Comparison of ENCODE assay signal across 9 mouse cellular contexts in the genomic region with DNA sequence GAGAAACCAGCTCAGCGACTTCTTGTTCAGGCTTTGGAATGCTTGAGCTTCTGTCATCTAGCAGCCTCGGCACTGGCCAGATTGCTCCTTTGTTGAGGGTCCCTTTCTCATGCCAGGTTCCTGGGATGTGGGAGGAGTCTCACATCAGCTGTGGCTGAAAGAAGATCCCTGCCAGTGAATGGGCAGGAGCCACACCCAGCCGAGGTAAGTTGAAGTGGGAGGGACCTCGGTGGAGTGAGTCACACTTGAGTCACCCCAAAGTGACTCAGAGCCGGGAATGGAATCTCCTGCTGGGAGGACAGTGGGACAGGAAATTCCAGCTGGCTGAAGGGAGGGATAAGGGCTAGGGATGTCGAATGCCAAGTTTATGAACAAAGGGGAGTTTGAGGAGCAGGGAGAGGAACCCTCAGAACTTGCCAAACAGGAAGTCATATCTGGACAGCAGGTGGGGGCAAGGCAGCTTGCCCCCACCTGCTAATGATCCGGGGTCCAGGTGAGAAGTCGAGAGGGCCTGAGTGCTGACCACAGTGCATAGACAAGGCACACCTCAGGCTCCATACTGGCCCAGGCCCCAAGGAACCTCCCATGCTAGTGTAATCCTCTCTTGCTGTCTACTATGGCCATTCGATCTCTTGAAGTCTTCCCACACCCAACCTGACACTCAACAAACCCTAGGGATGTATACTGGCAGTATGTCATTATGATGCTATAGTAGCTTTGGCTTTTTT. TPM values are rescaled to one million over a fixed set of nuclear protein-coding genes. Genes with fewer than 3 reads are reported as not detected.
A peak's percentile ranks its signal among the peaks of the same experiment; 100 is the strongest.
DNase-seq lines count a peak whose midpoint lies in the region; ATAC-seq and TF ChIP-seq lines count a peak whose summit lies in the region.
"Had no signal": no experiment of that assay in that cellular context is flagged by ENCODE, and none has a peak within 500 bp of the region (broad histone marks: within the 10 kb centered on the region; RNA-seq: fewer than 3 reads in every experiment).

No protein-coding gene starts in this region.

- peak overlapping the region; percentile 24 for H3K27ac ChIP-seq in embryonic facial prominence, embryonic 14.5 days (replicated peaks; ENCODE audit: low read depth, low read length)
- no peak overlapping the region for H3K27ac ChIP-seq in liver, adult 2 months (replicated peaks; ENCODE audit: insufficient read depth, low read depth, low read length)
- peak overlapping the region; percentile 80 for H3K27ac ChIP-seq in stomach, embryonic 15.5 days
- H3K27ac ChIP-seq in thymus, adult 2 months (ENCODE audit: control insufficient read depth, insufficient read depth, low read length): no peak overlapping the region
- H3K27ac ChIP-seq: liver, embryonic 15.5 days had no signal

- no peak overlapping the region; the same call in 1 of the 2 replicates for H3K4me2 ChIP-seq in embryonic facial prominence, embryonic 14.5 days (ENCODE audit: low read depth, low read length)
- H3K4me2 ChIP-seq in stomach, embryonic 15.5 days: no peak overlapping the region
- H3K4me2 ChIP-seq: liver, embryonic 15.5 days had no signal

- intact Hi-C loops in heart, postnatal 14 days (cut with DNase I): no loop called here

- H3K9me3 ChIP-seq in embryonic facial prominence, embryonic 14.5 days (ENCODE audit: control insufficient read depth, low read length): no peaks in the 10 kb centered on the region
- no peaks in the 10 kb centered on the region for H3K9me3 ChIP-seq in stomach, embryonic 15.5 days
- H3K9me3 ChIP-seq: liver, embryonic 15.5 days had no signal

- 16% methylated on average over 9 of the region's 9 CpGs for WGBS in embryonic facial prominence, embryonic 14.5 days
- WGBS in liver, adult 2 months: 41% methylated on average over 9 of the region's 9 CpGs
- WGBS in stomach, embryonic 15.5 days: 15% methylated on average over 9 of the region's 9 CpGs
- WGBS in thymus, adult 2 months: 64% methylated on average over 9 of the region's 9 CpGs

- peaks cover 12% of the 10 kb centered on the region; the same call in 1 of the 2 replicates for H3K4me1 ChIP-seq in embryonic facial prominence, embryonic 14.5 days (ENCODE audit: control insufficient read depth, insufficient read depth, low read length)
- H3K4me1 ChIP-seq in liver, adult 2 months (ENCODE audit: control insufficient read depth, insufficient read depth, low read length): no peaks in the 10 kb centered on the region
- peaks cover 8% of the 10 kb centered on the region for H3K4me1 ChIP-seq in stomach, embryonic 15.5 days
- H3K4me1 ChIP-seq in thymus, adult 2 months (replicated peaks; ENCODE audit: control insufficient read depth, insufficient read depth, low read length): no peaks in the 10 kb centered on the region

- ATAC-seq in embryonic facial prominence, embryonic 14.5 days (ENCODE audit: low read depth): peak; percentile 87
- peak; percentile 86 for ATAC-seq in stomach, embryonic 15.5 days (ENCODE audit: insufficient read depth, low FRiP score, low read depth)

- H3K4me3 ChIP-seq in embryonic facial prominence, embryonic 14.5 days (ENCODE audit: low read depth, low read length): no peak overlapping the region
- no peak overlapping the region for H3K4me3 ChIP-seq in liver, adult 2 months (ENCODE audit: insufficient read depth, low read depth, low read length)
- H3K4me3 ChIP-seq in stomach, embryonic 15.5 days (replicated peaks): no peak overlapping the region
- no peak overlapping the region for H3K4me3 ChIP-seq in thymus, adult 2 months (ENCODE audit: control insufficient read depth, insufficient read depth, low read length)
- H3K4me3 ChIP-seq: liver, embryonic 15.5 days had no signal

- no peak overlapping the region for H3K9ac ChIP-seq in embryonic facial prominence, embryonic 14.5 days (ENCODE audit: low read depth, low read length)
- no peak overlapping the region for H3K9ac ChIP-seq in liver, adult 2 months (ENCODE audit: low read depth, low read length)
- no peak overlapping the region for H3K9ac ChIP-seq in stomach, embryonic 15.5 days
- H3K9ac ChIP-seq: liver, embryonic 15.5 days had no signal

- no peaks in the 10 kb centered on the region for H3K36me3 ChIP-seq in embryonic facial prominence, embryonic 14.5 days (ENCODE audit: control insufficient read depth, insufficient read depth, low read length)
- no peaks in the 10 kb centered on the region for H3K36me3 ChIP-seq in liver, adult 2 months (ENCODE audit: control insufficient read depth, insufficient read depth, low read length)
- H3K36me3 ChIP-seq in stomach, embryonic 15.5 days: no peaks in the 10 kb centered on the region
- no peaks in the 10 kb centered on the region for H3K36me3 ChIP-seq in thymus, adult 2 months (ENCODE audit: control insufficient read depth, insufficient read depth, low read length)
- H3K36me3 ChIP-seq: liver, embryonic 15.5 days had no signal

- TF ChIP-seq CTCF in liver, adult 2 months (IDR thresholded peaks at IDR 0.05; ENCODE audit: low read depth, low read length): no peak
- no peak for TF ChIP-seq CTCF in thymus, adult 2 months (IDR thresholded peaks at IDR 0.05; ENCODE audit: borderline replicate concordance, control insufficient read depth, extremely low read depth, insufficient read depth, low read length, poor library complexity)

- H3K27me3 ChIP-seq in embryonic facial prominence, embryonic 14.5 days (replicated peaks; ENCODE audit: control insufficient read depth, insufficient read depth, low read length): no peaks in the 10 kb centered on the region
- H3K27me3 ChIP-seq in liver, adult 2 months (ENCODE audit: control insufficient read depth, insufficient read depth, low read length): no peaks in the 10 kb centered on the region
- no peaks in the 10 kb centered on the region for H3K27me3 ChIP-seq in stomach, embryonic 15.5 days (replicated peaks)
- H3K27me3 ChIP-seq in thymus, adult 2 months (ENCODE audit: control insufficient read depth, insufficient read depth, low read length): no peaks in the 10 kb centered on the region
- H3K27me3 ChIP-seq: liver, embryonic 15.5 days had no signal

- no peak for TF ChIP-seq POLR2A in liver, adult 2 months (IDR thresholded peaks at IDR 0.05; ENCODE audit: extremely low read depth, insufficient read depth, low read length)
- TF ChIP-seq POLR2A in thymus, adult 2 months (IDR thresholded peaks at IDR 0.05; ENCODE audit: control insufficient read depth, extremely low read depth, insufficient read depth, low read length, poor library complexity): no peak

- H3K79me2 ChIP-seq in liver, adult 2 months (ENCODE audit: control insufficient read depth, insufficient read depth, low read length): no peaks in the 10 kb centered on the region

- DNase-seq in cerebellum, adult 18-20 months: peak; percentile 6 to 20
- DNase-seq in cerebellum, adult 8-10 months: no peak
- peak; percentile 7 for DNase-seq in MN1 (ENCODE audit: low spot score)
- peak; percentile 87 for DNase-seq in embryonic facial prominence, embryonic 14.5 days (ENCODE audit: low spot score)
- DNase-seq in heart, postnatal 14 days: peak; percentile 51 to 63
- peak; percentile 20 for DNase-seq in liver, adult 2 months (ENCODE audit: extremely low read depth, low read depth, low spot score)
- no peak for DNase-seq in thymus, adult 2 months

RNA-seq across cellular contexts. Expression of a gene that starts 27.1 kb away (rescaled TPM):
- polyA plus RNA-seq in embryonic facial prominence, embryonic 14.5 days (2014; fragmentation: Nextera tagmentation; extraction: Ambion mirVana): 45.4 and 47.0 TPM in 2 replicates
- total RNA-seq in heart, postnatal 14 days (2021): 10 to 100 TPM; 84.8 to 85.3 TPM
- total RNA-seq in liver, adult 2 months (2014; rRNA removed): 38.6 and 56.6 TPM in 2 replicates
- 92.0 and 107 TPM in 2 replicates for polyA plus RNA-seq in liver, adult 2 months (2012; rRNA removed)
- polyA plus RNA-seq in stomach, embryonic 15.5 days (2015; fragmentation: Nextera tagmentation; extraction: Ambion mirVana): 46.2 and 50.7 TPM in 2 replicates
- 162 and 190 TPM in 2 replicates for polyA plus RNA-seq in thymus, adult 2 months (2012; rRNA removed)

RNA-seq across cellular contexts. Expression of a gene that starts 31.6 kb away (rescaled TPM):
- 2,276 and 2,340 TPM in 2 replicates for polyA plus RNA-seq in embryonic facial prominence, embryonic 14.5 days (2014; fragmentation: Nextera tagmentation; extraction: Ambion mirVana)
- total RNA-seq in heart, postnatal 14 days (2021): 100 to 1,000 TPM; 220 to 281 TPM
- total RNA-seq in liver, adult 2 months (2014; rRNA removed): 5.0 and 5.4 TPM in 2 replicates
- 5.2 and 7.1 TPM in 2 replicates for polyA plus RNA-seq in liver, adult 2 months (2012; rRNA removed)
- polyA plus RNA-seq in stomach, embryonic 15.5 days (2015; fragmentation: Nextera tagmentation; extraction: Ambion mirVana): 1,706 and 1,913 TPM in 2 replicates
- polyA plus RNA-seq in thymus, adult 2 months (2012; rRNA removed): 177 and 186 TPM in 2 replicates

Comparison
In these comparisons a context has a peak if more than half of its experiments do, and no peak if none do; other contexts are left out.
1. DNase-seq: peak in cerebellum, adult 18-20 months (2 of 2), MN1 (single experiment), embryonic facial prominence, embryonic 14.5 days (single experiment), heart, postnatal 14 days (2 of 2) and liver, adult 2 months (single experiment); none in cerebellum, adult 8-10 months (single experiment) and thymus, adult 2 months (single experiment).
2. H3K27ac ChIP-seq: peak in embryonic facial prominence, embryonic 14.5 days (single experiment) and stomach, embryonic 15.5 days (single experiment); none in liver, adult 2 months (single experiment) and thymus, adult 2 months (single experiment).
3. RNA of a gene that starts 31.6 kb away (polyA plus RNA-seq): 2,276 to 2,340 TPM in embryonic facial prominence, embryonic 14.5 days, 1,706 to 1,913 TPM in stomach, embryonic 15.5 days and 177 to 186 TPM in thymus, adult 2 months; 5.2 to 7.1 TPM in liver, adult 2 months; every median in the first group is over 10 times any median in the second.